Mouse (Mus musculus) T-helper 1 cell (primary cell): ENCODE results near the gene Nfe2l3.

ENCODE experiments used
- in situ Hi-C: fragments of 300-600 bp; cut with MboI, MseI; formaldehyde crosslinking; loops from one replicate; pipeline ENCODE4 v1.15.1; 2025; ENCODE audit warnings: high pct_unique_total_duplicates

Nfe2l3 gene

GRCm38 (mm10) chr6:51432535-51433397 lies at the start of gene Nfe2l3:
Gene Nfe2l3 (plus strand): TSS chr6:51432670.
- in situ Hi-C loops, result no loop called here

- in situ Hi-C loops, result loop anchor here (25.0 kb wide), 1 partner anchor 203 kb away; no protein-coding TSS in a partner anchor
Measured at GRCm38 (mm10) chr6:51383769-51384755, 48.4 kb upstream of the Nfe2l3 start.

- in situ Hi-C loops, result loop anchor here (25.0 kb wide), 1 partner anchor 197 kb away; no protein-coding TSS in a partner anchor
Measured at GRCm38 (mm10) chr6:51390505-51390904, 42.0 kb upstream of the Nfe2l3 start.

- in situ Hi-C loops, result loop anchor here (25.0 kb wide), 1 partner anchor 195 kb away; no protein-coding TSS in a partner anchor
Measured at GRCm38 (mm10) chr6:51391816-51392490, 40.5 kb upstream of the Nfe2l3 start.

DNA sequence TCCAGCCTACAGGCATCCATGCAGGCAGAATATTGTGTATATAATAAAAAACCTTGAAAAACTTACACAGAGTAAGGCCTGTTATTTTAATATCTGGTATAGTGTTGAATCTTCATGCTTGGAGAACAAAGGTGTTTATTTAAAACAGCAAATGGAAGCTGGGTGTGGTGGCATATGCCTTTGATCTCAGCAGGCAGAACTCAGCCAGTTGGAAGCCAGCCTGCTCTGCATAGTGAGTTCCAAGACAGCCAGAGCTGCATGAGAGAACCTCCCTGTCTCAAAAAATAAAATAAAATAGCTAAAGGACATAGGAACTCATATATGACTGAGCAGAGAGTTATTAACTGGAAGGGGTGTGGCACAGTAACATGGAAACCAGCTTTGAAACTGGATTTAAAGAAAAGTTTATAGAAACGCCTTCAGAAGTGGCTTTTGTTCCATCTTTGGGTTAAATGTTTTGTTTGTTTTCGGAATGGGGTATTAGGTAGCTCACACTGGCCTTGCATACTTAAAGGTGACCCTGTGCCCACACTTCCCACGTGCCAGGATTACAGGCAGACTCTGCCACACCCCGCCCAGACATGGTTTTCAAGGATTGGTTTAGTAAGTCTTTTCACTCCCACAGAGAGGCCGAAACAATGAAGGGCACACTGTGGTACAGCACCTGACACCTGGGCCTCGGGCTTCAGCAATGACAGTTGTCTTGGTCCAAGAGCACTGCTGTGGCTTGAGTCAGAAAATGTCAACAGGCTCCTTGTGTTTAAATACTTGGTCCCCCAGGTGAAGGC lies 38.9 kb upstream of the Nfe2l3 start:
- in situ Hi-C loops, result loop anchor here (25.0 kb wide), 1 partner anchor 194 kb away; no protein-coding TSS in a partner anchor

DNA sequence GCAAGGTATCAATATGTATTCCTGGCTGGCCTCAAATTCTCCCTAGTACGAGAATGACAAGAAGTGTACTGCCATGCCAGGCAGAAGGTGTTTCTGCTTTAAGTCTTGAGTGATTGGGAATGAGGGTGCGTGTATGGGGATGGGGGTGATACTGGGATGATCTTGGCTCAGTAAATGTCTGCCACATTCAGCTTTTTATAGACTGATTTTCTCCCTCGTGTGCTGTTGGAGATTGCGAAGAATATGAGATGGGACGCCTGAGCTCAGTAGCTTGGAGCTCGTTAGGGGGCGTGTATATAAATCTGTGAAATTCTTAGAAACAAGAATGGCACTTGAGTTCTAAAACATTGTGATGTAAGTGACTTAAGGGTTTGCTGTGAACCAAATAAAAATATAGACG lies 38.1 kb upstream of the Nfe2l3 start:
- in situ Hi-C loops, result loop anchor here (25.0 kb wide), 1 partner anchor 193 kb away; no protein-coding TSS in a partner anchor

DNA sequence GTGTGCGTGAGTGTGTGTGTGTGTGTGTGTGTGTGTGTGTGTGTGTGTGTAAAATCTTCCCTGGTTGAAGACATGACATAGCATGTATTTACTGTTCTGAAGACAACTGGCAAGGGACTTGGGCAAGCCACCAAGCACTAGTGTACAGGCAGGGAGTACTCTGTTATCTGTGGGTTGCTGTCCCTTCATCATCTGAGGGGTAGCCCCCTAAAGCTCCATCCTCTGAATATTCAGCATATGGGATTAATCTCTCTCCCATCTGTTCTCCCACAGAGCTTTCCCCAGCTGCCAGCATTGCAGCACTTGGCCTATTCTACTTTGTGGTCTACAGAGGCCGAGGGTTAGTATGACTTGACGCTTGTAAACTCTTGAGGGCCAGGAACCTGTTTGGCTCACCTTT lies 37.5 kb upstream of the Nfe2l3 start:
- in situ Hi-C loops, result loop anchor here (25.0 kb wide), 1 partner anchor 192 kb away; no protein-coding TSS in a partner anchor

DNA sequence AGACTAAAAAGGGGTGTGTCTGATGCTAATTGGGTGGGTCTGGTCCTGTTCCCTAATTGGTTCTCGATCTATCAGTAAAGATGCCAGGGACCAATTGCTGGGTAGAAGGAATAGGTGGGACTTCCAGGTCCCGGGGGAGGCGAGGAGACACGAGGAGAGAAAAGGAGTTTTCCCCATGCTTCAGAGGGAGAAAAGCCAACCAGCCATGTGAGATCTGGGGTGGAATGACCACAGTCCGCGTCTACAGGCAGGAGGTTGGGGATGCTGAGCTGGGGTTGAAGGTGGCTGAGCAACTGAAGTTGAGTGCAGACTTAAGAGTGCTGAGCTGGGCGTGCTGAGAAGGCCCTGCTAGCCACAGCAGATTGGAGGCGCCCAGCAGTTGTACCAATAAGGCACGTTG lies 37.0 kb upstream of the Nfe2l3 start:
- in situ Hi-C loops, result loop anchor here (25.0 kb wide), 1 partner anchor 192 kb away; no protein-coding TSS in a partner anchor

DNA sequence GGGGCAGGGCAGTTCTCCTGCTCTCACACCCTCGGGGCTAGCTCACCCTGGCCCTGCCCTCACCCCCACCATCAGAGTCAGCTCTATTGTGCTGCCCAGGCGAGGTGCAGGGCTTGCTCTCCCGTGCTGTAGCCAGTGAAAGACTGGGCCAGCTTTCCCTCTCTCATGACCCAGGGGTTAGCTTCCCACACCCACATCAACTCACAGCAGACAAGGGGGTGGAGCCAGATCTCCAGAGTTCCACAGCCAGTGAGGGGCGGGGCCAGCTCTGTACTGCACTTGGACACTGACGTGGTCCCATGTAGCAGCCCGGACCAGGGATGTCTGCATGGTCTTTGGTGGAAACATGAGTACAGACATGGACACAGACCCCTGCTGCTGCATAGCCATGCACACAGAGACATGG lies 33.4 kb upstream of the Nfe2l3 start:
- in situ Hi-C loops, result loop anchor here (25.0 kb wide), 1 partner anchor 188 kb away; no protein-coding TSS in a partner anchor

DNA sequence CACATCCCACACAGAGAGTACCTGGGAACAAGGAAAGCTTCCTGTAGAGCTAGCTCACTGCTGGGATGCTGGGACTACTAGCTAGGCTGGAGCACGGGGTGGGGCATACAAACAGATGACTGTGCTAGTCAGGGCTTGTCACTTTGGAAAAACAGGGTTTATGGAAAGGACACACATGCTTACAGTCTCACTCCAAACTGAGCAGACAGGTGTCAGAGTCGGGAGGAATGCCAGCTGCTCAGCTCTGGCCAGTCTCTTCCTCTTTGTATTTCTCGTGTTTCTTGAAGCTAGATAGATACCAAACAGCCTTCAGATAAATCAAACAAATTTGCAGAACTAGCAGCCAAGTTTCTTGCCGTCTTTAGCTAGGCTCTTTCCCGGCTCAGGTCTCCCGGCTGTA lies 31.2 kb upstream of the Nfe2l3 start:
- in situ Hi-C loops, result no loop called here

DNA sequence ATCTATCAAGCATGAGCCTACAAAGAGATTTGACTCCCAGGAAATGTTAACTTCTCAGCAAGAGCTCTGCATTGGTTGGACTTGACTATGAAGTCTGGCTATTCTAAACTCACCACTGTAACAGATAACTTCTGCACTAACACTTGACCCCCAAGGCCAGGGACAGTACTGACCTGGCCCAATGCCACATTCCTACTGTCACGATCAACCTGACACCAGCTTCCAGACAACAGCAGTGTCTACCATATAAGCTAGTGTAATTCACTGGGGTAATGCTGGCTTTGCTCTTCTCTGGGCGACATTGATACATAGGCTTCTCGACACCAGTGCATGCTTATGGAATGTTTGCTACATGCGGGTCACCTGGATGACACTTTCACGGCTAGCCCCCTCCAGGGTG lies 28.9 kb upstream of the Nfe2l3 start:
- in situ Hi-C loops, result no loop called here

DNA sequence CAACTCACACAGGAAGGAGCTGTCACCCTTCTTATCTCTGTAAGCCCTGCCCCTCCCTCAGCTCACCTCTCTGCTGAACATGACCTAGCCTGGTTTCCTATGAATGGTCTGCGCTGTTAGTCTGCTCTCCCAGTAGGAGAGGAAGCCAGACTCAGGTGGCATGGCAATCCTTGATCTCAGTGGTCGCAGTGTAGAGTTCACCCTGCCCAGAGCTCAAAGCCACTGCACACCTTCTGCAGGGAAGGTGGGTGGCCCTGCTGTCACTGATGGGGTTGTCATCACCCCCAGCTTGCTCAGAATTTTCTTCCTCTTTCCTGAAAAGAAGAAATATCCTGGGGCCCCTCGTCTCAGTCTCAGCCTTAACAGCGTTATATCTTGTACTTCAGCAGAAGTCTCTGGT lies 28.0 kb upstream of the Nfe2l3 start:
- in situ Hi-C loops, result no loop called here

- in situ Hi-C loops, result loop anchor here (10.0 kb wide), 1 partner anchor 742 kb away; no protein-coding TSS in a partner anchor
Measured at GRCm38 (mm10) chr6:51416433-51416832, 16.0 kb upstream of the Nfe2l3 start.

- in situ Hi-C loops, result loop anchor here (10.0 kb wide), 1 partner anchor 743 kb away; no protein-coding TSS in a partner anchor
Measured at GRCm38 (mm10) chr6:51417306-51417936, 15.0 kb upstream of the Nfe2l3 start.

DNA sequence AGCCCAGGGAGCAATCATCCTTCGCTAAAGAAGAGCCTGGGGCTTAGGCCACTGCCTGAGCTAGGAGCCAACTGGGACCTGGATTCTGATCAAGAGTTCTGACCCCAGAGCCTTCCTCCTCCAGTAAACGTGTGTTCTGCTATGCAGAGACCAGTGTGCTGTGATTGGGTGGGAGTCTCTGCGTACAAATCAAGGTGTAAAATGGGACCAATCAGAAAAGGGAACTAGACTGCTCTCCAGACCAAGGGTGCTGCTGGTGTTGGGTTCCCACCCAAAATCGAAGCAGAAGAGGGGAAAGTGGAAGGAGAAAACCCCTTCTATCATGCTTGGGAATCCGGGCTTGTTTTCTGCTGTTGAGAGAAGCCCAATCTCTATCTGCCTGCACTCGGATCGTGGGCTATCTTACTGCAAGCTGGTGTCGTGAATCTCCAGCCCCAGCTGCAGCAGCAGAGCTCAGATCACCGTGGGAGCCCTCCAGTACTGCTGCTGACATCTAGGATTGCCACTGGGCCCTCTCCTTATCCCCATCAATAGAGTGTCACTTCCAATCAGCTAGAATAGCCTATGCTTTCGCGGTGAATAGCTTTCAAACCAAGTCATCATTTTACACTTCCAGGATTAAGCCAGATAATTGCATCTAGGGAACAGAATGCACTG lies 8.9 kb upstream of the Nfe2l3 start:
- in situ Hi-C loops, result no loop called here

- in situ Hi-C loops, result no loop called here
Measured at GRCm38 (mm10) chr6:51424537-51424936, 7.9 kb upstream of the Nfe2l3 start.

DNA sequence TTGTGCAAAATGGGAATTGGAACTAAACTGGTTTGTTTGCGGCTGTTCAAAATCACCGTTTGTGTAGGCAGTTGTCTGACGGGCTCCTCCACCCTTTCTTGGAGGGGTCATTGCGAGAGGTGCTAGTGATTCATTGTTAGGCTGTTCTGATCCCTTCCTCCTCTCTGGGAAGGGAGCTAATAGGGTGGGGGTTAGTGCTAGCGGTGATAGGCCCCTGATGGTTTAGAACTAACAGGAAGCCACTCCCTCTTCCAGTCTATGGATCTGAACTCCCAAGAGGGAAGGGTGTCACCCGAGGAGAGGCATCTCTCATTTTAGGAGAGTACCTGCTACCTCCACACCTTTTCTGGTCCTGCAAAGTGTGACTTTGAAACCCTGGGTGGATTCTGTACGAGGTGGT lies 1.8 kb downstream of the Nfe2l3 start:
- in situ Hi-C loops, result no loop called here

DNA sequence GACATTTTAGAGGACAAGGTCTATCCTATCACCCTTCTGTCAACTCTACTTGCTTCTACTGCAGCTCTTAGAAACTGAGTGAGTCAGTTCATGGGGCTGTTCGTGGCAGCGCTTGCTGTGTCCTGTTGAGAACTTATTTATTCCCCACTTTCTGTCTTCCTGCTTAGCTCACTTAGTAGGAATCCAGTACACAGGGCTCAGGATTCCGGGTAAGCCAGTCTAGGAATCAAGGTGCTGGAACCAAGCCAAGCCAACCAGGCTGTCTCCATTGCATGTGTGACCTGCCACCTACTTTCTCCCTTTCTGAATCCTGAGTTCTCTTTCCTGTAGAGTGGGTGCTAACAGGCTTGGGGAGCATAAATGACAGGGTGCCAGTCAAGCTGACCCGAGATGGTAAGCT lies 5.2 kb downstream of the Nfe2l3 start:
- in situ Hi-C loops, result no loop called here

GRCm38 (mm10) chr6:51438826-51439330 lies 6.4 kb downstream of the Nfe2l3 start:
- in situ Hi-C loops, result no loop called here
